In the genomic region with DNA sequence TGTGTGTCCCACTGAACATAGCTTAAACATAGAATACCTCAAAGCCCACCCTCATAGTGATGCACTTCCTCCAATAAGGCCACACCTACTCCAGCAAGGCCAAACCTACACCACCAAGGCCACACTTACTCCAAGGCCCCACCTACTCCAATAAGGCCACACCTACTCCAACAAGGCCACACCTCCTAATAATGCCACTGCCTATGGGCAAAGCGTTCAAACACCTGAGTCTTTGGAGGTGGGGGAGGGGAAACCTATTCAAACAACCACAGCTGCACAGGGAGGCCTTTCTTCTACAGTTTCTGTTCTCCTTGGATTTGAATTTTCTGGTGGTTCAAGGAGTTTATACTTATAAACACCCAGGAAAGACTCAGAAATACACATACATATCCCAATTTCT, we compare ENCODE assay signal across 38 mouse cellular contexts. TPM values are rescaled to one million over a fixed set of nuclear protein-coding genes. Genes with fewer than 3 reads are reported as not detected.
"Had no signal": no experiment of that assay in that cellular context is flagged by ENCODE, and none has a peak within 500 bp of the region (broad histone marks: within the 10 kb centered on the region; RNA-seq: fewer than 3 reads in every experiment).

No protein-coding gene starts in this region.

- H3K27ac ChIP-seq: heart, adult 2 months; heart, embryonic 13.5 days; heart, embryonic 15.5 days; hindbrain, embryonic 13.5 days; hindbrain, embryonic 15.5 days; hindbrain, postnatal 0 days; layer of hippocampus, adult 2 months; left cerebral cortex, adult 2 months; limb, embryonic 13.5 days; limb, embryonic 15.5 days; liver, embryonic 12.5 days; liver, embryonic 14.5 days had no signal

- H3K4me3 ChIP-seq: heart, adult 2 months; heart, embryonic 13.5 days; heart, embryonic 15.5 days; hindbrain, embryonic 13.5 days; hindbrain, embryonic 15.5 days; layer of hippocampus, adult 2 months; left cerebral cortex, adult 2 months; limb, embryonic 13.5 days; limb, embryonic 15.5 days; liver, embryonic 12.5 days had no signal

- H3K9me3 ChIP-seq: heart, embryonic 13.5 days; heart, embryonic 15.5 days; hindbrain, embryonic 13.5 days; hindbrain, embryonic 15.5 days; limb, embryonic 13.5 days; limb, embryonic 15.5 days; liver, embryonic 12.5 days had no signal

- H3K4me2 ChIP-seq: heart, embryonic 11.5 days; heart, embryonic 13.5 days; heart, embryonic 15.5 days; hindbrain, embryonic 13.5 days; hindbrain, embryonic 15.5 days; limb, embryonic 13.5 days; limb, embryonic 15.5 days; liver, embryonic 12.5 days had no signal

- H3K4me1 ChIP-seq: heart, embryonic 13.5 days; heart, embryonic 15.5 days; hindbrain, embryonic 15.5 days; limb, embryonic 13.5 days; limb, embryonic 15.5 days; liver, embryonic 12.5 days had no signal

- H3K27me3 ChIP-seq: heart, embryonic 15.5 days; hindbrain, embryonic 13.5 days; hindbrain, embryonic 15.5 days; limb, embryonic 15.5 days had no signal

- H3K9ac ChIP-seq: heart, embryonic 13.5 days; heart, embryonic 15.5 days; hindbrain, embryonic 13.5 days; hindbrain, embryonic 15.5 days; limb, embryonic 13.5 days; limb, embryonic 15.5 days; liver, embryonic 12.5 days; liver, embryonic 14.5 days had no signal

- H3K36me3 ChIP-seq: heart, embryonic 13.5 days; heart, embryonic 15.5 days; hindbrain, embryonic 13.5 days; hindbrain, embryonic 15.5 days; limb, embryonic 13.5 days; limb, embryonic 15.5 days; liver, embryonic 12.5 days had no signal

- DNase-seq: gastrocnemius, postnatal 14 days; gastrocnemius, postnatal 36 days; heart, adult 2 months; heart, postnatal 14 days; heart, postnatal 36 days; kidney, adult 11 months; kidney, adult 2 months; kidney, adult 9 months; kidney, postnatal 10 days; kidney, postnatal 25 days; kidney, postnatal 4 days; left cerebral cortex, postnatal 4 days had no signal

- ATAC-seq: hindbrain, postnatal 0 days; intestine, embryonic 16.5 days; liver, embryonic 12.5 days had no signal

RNA-seq across cellular contexts. Expression of gene Atg4a-ps, which starts 43.2 kb away (rescaled TPM):
- polyA plus RNA-seq: heart, adult 2 months; hindbrain, embryonic 11.5 days; hindbrain, embryonic 15.5 days; kidney, adult 2 months; liver, adult 2 months had no signal

RNA-seq across cellular contexts. Expression of gene Gm10964, which starts 50.1 kb away (rescaled TPM):
- total RNA-seq: gastrocnemius, adult 18-20 months; gastrocnemius, adult 8-10 months; gastrocnemius, postnatal 14 days; gastrocnemius, postnatal 36 days; heart, adult 2 months; heart, postnatal 14 days; heart, postnatal 36 days; hematopoietic stem cell, adult 5-6 weeks; hindbrain, postnatal 0 days; layer of hippocampus, adult 2 months; layer of hippocampus, postnatal 10 days; layer of hippocampus, postnatal 25 days; left cerebral cortex, adult 2 months; left cerebral cortex, postnatal 25 days; left cerebral cortex, postnatal 4 days; liver, adult 2 months had no signal
- polyA plus RNA-seq: gonadal fat pad, adult 2 months; heart, adult 2 months; heart, embryonic 11.5 days; heart, embryonic 13.5 days; heart, embryonic 15.5 days; heart, postnatal 0 days; hindbrain, embryonic 11.5 days; hindbrain, embryonic 13.5 days; hindbrain, embryonic 15.5 days; hindbrain, postnatal 0 days; intestine, embryonic 14.5 days; intestine, embryonic 16.5 days; kidney, adult 2 months; kidney, embryonic 16.5 days; limb, embryonic 11.5 days; limb, embryonic 13.5 days; limb, embryonic 15.5 days; liver, adult 2 months; liver, embryonic 12.5 days; liver, embryonic 14.5 days had no signal
